Mouse (Mus musculus): ENCODE results near the gene Akap7. TPM values are rescaled to one million over a fixed set of nuclear protein-coding genes. Genes with fewer than 3 reads are reported as not detected.

The Akap7 gene
- polyA plus RNA-seq, 1 experiment = 2.6 TPM

DNA sequence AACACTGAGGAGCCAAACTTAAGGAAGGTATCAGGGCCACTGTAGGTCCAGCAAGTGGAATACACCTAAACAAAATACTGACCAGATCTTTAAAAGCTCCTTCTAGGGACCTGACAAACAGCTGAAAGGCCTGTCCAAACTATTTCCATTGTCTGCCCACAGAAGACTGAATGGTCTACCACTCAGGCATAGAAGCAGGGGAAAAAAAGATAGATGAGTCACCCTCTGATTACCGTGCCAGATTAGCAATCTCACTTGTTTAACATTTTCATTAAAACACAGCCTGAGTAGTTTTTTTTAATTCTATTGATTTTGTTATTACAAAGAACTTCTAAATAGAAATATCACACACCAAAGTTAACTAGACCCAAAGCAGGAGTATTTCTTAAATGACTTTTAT, 33.9 kb downstream of the Akap7 start:
- TF ChIP-seq GATA1 (IDR thresholded peaks at IDR 0.05; ENCODE audit: low read length) = no peak
- no peak for TF ChIP-seq TAL1 (IDR thresholded peaks at IDR 0.05; ENCODE audit: low read length)
- Histone ChIP-seq H3K4me1 (ENCODE audit: control insufficient read depth) (peaks cover 12% of the 10 kb centered on the region), H3K4me3 (replicated peaks) (no peak overlapping the region), H3K9me3 (ENCODE audit: control insufficient read depth, low read length) (peaks cover 3% of the 10 kb centered on the region; the same call in 1 of the 2 replicates), H3K36me3 (ENCODE audit: control insufficient read depth) (peaks cover 62% of the 10 kb centered on the region), H3K27me3 (ENCODE audit: control insufficient read depth) (no peaks in the 10 kb centered on the region)

DNA sequence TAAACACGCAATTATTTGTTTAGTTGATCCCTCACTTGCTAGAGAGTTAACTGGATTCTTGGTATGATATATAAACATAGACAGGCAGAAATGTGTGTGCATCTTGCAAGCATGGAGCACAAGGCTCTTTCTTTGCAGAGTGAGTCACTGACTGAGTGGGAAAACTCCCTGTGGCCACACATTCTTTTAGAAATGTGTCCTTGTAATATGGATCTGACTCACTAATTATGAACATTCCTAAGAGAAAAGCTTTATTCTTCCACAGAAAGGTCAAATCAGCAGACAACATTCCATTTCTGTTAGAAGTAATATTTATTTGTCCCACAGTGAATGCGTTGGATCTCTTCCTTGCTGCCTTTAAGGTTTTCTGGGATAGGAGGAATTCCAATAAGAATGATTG, 35.9 kb downstream of the Akap7 start:
- H3K4me3 ChIP-seq (replicated peaks) = no peak overlapping the region
- peaks cover 3% of the 10 kb centered on the region; the same call in 1 of the 2 replicates for H3K9me3 ChIP-seq (ENCODE audit: control insufficient read depth, low read length)
- peaks cover 70% of the 10 kb centered on the region for H3K36me3 ChIP-seq (ENCODE audit: control insufficient read depth)
- H3K4me1 ChIP-seq (ENCODE audit: control insufficient read depth) = peaks cover 10% of the 10 kb centered on the region
- TF ChIP-seq GATA1 (IDR thresholded peaks at IDR 0.05; ENCODE audit: low read length) (no peak), TAL1 (IDR thresholded peaks at IDR 0.05; ENCODE audit: low read length) (no peak)
- no peaks in the 10 kb centered on the region for H3K27me3 ChIP-seq (ENCODE audit: control insufficient read depth)

DNA sequence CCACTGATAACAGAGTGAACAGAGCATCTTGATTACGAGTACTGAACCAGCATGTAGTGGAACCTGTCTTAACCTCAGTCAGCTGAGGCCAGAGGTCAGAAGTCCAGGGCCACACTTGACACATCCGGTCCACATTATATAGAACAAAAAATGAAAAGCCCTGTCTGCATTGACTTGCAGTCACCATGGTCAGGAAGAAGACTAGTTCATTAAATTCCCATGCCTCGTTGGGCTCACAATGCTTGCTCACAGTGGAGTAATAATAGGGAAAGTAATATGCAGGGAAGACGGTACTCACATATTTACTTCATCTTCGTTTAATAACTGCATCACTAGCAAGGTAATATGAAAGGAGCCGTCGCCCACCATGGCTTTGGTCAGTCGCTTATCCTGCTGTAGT, 36.5 kb downstream of the Akap7 start:
- TF ChIP-seq TAL1 (IDR thresholded peaks at IDR 0.05; ENCODE audit: low read length) = no peak
- TF ChIP-seq GATA1 (IDR thresholded peaks at IDR 0.05; ENCODE audit: low read length) = no peak
- Histone ChIP-seq H3K36me3 (ENCODE audit: control insufficient read depth) (peaks cover 74% of the 10 kb centered on the region), H3K4me1 (ENCODE audit: control insufficient read depth) (peaks cover 10% of the 10 kb centered on the region), H3K9me3 (ENCODE audit: control insufficient read depth, low read length) (peaks cover 3% of the 10 kb centered on the region; the same call in 1 of the 2 replicates), H3K27me3 (ENCODE audit: control insufficient read depth) (no peaks in the 10 kb centered on the region), H3K4me3 (replicated peaks) (no peak overlapping the region)

DNA sequence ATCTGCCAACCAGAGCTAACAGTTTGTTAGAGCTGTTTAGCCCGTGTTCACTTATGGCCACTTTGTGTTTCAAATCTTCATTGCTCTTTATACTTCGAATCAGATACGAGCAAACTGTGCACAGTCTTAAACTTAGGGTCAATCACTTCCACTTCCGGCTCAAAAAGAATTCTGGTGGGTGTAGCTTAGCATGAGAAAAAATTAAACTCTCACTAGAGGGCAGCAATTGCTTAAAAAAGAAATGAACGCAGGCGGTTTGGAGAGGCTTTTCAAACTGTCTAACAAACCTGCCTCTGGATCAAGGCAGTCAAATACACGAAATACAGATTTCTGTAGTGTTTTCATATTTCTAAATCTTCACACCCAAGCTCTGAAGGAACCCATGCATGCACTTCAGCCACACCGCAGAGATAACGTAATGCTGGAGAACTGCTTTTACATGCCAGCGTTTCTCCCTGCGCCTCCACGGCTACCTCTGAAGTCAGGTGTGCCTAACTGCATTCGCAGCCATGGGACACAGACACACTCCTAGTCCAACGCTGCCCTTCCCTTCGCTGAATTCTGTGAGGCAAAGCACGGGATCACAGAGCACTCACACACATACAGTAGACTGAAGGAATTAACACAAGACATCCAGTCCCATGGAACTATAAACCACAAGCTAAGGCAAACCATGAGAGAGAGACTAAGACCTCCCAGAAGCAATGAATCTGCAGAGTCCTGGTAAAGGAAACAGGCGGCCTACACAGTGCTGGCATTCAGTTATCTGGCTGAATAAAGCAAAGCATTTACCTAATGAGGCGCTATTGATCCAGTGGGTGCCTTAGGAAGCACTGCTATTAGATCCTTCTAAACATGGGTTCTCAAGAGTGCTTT, 39.0 kb downstream of the Akap7 start:
- Histone ChIP-seq H3K36me3 (ENCODE audit: control insufficient read depth) (peaks cover 85% of the 10 kb centered on the region), H3K4me3 (replicated peaks) (no peak overlapping the region), H3K27me3 (ENCODE audit: control insufficient read depth) (no peaks in the 10 kb centered on the region), H3K4me1 (ENCODE audit: control insufficient read depth) (peaks cover 7% of the 10 kb centered on the region), H3K9me3 (ENCODE audit: control insufficient read depth, low read length) (peaks cover 3% of the 10 kb centered on the region; the same call in 1 of the 2 replicates)
- TF ChIP-seq TAL1 (IDR thresholded peaks at IDR 0.05; ENCODE audit: low read length) = no peak
- TF ChIP-seq GATA1 (IDR thresholded peaks at IDR 0.05; ENCODE audit: low read length) = no peak

DNA sequence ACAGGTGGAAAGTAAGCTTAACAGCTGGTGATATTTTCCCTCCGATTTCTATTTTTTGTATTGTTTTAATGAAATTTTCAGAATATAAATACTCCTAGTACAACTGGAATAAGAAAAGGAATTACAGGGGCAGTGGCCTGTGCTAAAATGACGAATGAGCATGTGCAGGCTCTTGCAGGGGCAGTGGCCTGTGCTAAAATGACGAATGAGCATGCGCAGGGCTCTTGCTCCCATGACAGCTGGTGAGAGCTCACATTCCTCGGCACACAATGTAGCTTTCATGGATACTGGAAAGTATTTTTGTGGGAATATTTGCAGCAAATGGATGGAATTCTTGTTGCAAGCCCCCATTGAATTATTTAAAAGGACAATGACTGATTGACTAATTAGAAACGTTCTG, 46.5 kb downstream of the Akap7 start:
- peaks cover 5% of the 10 kb centered on the region; the same call in 1 of the 2 replicates for H3K9me3 ChIP-seq (ENCODE audit: control insufficient read depth, low read length)
- TF ChIP-seq TAL1 (IDR thresholded peaks at IDR 0.05; ENCODE audit: low read length) (no peak), GATA1 (IDR thresholded peaks at IDR 0.05; ENCODE audit: low read length) (no peak)

DNA sequence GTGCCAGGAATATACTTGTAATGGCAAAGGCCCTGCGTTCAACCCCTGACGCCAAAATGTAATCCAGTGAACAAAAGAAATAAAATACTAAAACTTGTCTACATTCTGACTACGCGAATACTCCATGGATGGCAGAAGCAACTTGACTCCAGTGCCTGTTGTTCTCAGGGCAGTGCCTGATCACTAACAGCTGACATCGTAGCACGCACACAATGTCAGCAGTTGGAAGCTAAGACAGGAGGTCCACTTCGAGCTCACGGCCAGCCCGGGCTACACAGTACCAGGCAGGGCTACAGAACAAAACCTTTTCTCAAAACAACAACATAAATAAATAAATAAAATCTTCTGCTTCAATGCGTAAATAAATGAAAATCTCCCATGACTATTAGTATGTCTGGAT, 46.9 kb downstream of the Akap7 start:
- H3K36me3 ChIP-seq (ENCODE audit: control insufficient read depth) = peaks cover 90% of the 10 kb centered on the region
- H3K4me3 ChIP-seq (replicated peaks) = no peak overlapping the region
- peaks cover 5% of the 10 kb centered on the region; the same call in 1 of the 2 replicates for H3K9me3 ChIP-seq (ENCODE audit: control insufficient read depth, low read length)
- peaks cover 39% of the 10 kb centered on the region for H3K4me1 ChIP-seq (ENCODE audit: control insufficient read depth)
- TF ChIP-seq GATA1 (IDR thresholded peaks at IDR 0.05; ENCODE audit: low read length) (no peak), TAL1 (IDR thresholded peaks at IDR 0.05; ENCODE audit: low read length) (no peak)
- no peaks in the 10 kb centered on the region for H3K27me3 ChIP-seq (ENCODE audit: control insufficient read depth)

More for the DNA sequence above, 46.5 kb downstream of the Akap7 start:
- no peak overlapping the region for H3K4me3 ChIP-seq (replicated peaks)
- H3K4me1 ChIP-seq (ENCODE audit: control insufficient read depth) = peaks cover 35% of the 10 kb centered on the region
- peaks cover 90% of the 10 kb centered on the region for H3K36me3 ChIP-seq (ENCODE audit: control insufficient read depth)
- no peaks in the 10 kb centered on the region for H3K27me3 ChIP-seq (ENCODE audit: control insufficient read depth)

DNA sequence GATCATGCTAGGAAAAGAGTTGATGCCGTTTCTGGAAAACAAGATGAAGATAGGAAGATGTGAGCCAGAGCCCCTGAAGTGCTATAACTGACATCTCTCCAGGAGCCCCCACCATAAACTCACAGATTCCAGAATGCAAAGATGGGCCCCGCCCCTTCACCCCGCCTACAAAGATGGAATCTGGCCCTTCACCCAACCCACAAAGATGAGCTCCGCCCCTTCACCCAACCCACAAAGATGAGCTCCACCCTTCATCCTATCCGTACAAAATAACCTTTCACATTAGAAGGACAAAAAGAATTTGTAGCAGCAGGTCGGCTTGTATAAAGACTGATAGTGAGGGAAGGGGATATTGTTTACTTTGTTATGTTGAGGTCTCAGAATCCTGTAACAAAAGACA, 49.5 kb downstream of the Akap7 start:
- peaks cover 86% of the 10 kb centered on the region for H3K36me3 ChIP-seq (ENCODE audit: control insufficient read depth)
- peaks cover 61% of the 10 kb centered on the region for H3K4me1 ChIP-seq (ENCODE audit: control insufficient read depth)
- no peaks in the 10 kb centered on the region for H3K27me3 ChIP-seq (ENCODE audit: control insufficient read depth)
- TF ChIP-seq GATA1 (IDR thresholded peaks at IDR 0.05; ENCODE audit: low read length) (no peak), TAL1 (IDR thresholded peaks at IDR 0.05; ENCODE audit: low read length) (no peak)
- H3K4me3 ChIP-seq (replicated peaks) = no peak overlapping the region
- peaks cover 5% of the 10 kb centered on the region; the same call in 1 of the 2 replicates for H3K9me3 ChIP-seq (ENCODE audit: control insufficient read depth, low read length)

DNA sequence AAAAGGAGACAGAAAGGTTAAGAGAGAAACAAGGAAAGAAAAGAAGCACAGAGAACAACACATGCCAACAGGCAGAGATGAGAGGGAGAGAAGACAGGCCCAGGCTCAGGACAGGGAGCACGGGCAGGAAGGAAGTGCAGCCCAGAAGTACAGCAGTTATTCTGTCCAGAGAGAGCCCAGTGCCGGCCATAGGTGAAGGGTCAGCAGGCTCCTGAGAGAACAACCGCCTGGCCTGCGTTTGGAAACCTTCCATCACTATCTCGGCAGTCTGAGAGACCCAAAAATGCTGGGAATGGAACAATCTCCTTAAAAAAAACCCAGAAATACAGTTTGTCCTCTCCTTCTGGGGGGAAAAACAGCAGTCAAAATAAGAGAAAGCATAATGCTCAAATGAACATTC, 50.2 kb downstream of the Akap7 start:
- Histone ChIP-seq H3K4me3 (replicated peaks) (no peak overlapping the region), H3K4me1 (ENCODE audit: control insufficient read depth) (peaks cover 68% of the 10 kb centered on the region), H3K9me3 (ENCODE audit: control insufficient read depth, low read length) (peaks cover 5% of the 10 kb centered on the region; the same call in 1 of the 2 replicates), H3K27me3 (ENCODE audit: control insufficient read depth) (no peaks in the 10 kb centered on the region), H3K36me3 (ENCODE audit: control insufficient read depth) (peaks cover 86% of the 10 kb centered on the region)
- TF ChIP-seq TAL1 (IDR thresholded peaks at IDR 0.05; ENCODE audit: low read length) (no peak), GATA1 (IDR thresholded peaks at IDR 0.05; ENCODE audit: low read length) (no peak)

DNA sequence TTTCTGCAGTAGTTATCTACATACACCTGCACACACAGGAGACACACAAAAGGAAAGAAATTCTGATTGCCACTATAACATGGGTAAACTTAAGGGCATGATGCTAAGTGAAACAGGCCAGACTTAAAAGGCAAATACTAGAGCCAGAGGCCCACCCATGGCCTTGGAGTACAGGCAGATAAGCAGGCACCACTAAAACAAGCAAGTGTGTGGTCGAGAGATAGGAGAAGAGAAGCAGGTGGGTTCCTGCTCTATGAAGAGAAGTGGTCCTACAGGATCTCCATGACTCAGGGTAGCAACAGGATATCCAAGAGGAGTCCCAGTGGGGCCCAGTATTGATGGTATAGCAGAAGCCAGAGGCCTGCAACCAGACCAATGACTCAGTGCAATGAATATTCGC, 54.2 kb downstream of the Akap7 start:
- Histone ChIP-seq H3K4me3 (replicated peaks) (peak overlapping the region; percentile 37), H3K27me3 (ENCODE audit: control insufficient read depth) (no peaks in the 10 kb centered on the region), H3K9me3 (ENCODE audit: control insufficient read depth, low read length) (0 out of 2 replicates have a peak, but pooled peaks cover 2% of the 10 kb centered on the region), H3K36me3 (ENCODE audit: control insufficient read depth) (peaks cover 79% of the 10 kb centered on the region), H3K4me1 (ENCODE audit: control insufficient read depth) (peaks cover 79% of the 10 kb centered on the region)
- peak; percentile 84 for TF ChIP-seq TAL1 (IDR thresholded peaks at IDR 0.05; ENCODE audit: low read length)
- TF ChIP-seq GATA1 (IDR thresholded peaks at IDR 0.05; ENCODE audit: low read length) = peak; percentile 91

Measured in erythroblast, embryonic 14.5 days (primary cell).